Mouse (Mus musculus) ES-E14 (cell line): ENCODE data around the gene Btaf1. TPM values are rescaled to one million over a fixed set of nuclear protein-coding genes. Genes with fewer than 3 reads are reported as not detected.

Experiments used
- DNase-seq: peaks from one replicate; pipeline ENCODE4 v3.0.0-alpha.2; 2013; ENCODE audit warnings: low read depth, low spot score
- H3K27ac ChIP-seq: 2 replicates; pipeline ENCODE4 v1.5.1; 2012; ENCODE audit warnings: low read depth, mild to moderate bottlenecking, low read length, moderate library complexity, mixed read lengths; ENCODE audit not compliant: poor library complexity, insufficient read depth, severe bottlenecking
- H3K36me3 ChIP-seq: 2 replicates; pipeline ENCODE4 v1.6.1; 2012; ENCODE audit warnings: mild to moderate bottlenecking, low read length, moderate library complexity, mixed read lengths; ENCODE audit not compliant: control insufficient read depth, poor library complexity, insufficient read depth, severe bottlenecking
- H3K4me1 ChIP-seq, 2 experiments: fragments of 150-350 bp in 1 of 2; sonication (generic) in 1 of 2; 2 replicates each; pipeline ENCODE4 v1.6.1; 2012; ENCODE audit warnings: low read length in 2 of 2, mild to moderate bottlenecking in 1 of 2, mixed read lengths in 1 of 2; ENCODE audit not compliant: control insufficient read depth in 2 of 2, insufficient read depth in 2 of 2, poor library complexity in 1 of 2
- H3K4me3 ChIP-seq, 2 experiments: fragments of 150-350 bp in 1 of 2; sonication (generic) in 1 of 2; 2 replicates each; pipeline ENCODE4 v1.5.1; 2012; ENCODE audit warnings: low read length in 2 of 2, low read depth in 1 of 2, mild to moderate bottlenecking in 1 of 2, mixed read lengths in 1 of 2; ENCODE audit not compliant: insufficient read depth in 1 of 2, poor library complexity in 1 of 2, severe bottlenecking in 1 of 2
- H3K9ac ChIP-seq: 2 replicates; pipeline ENCODE4 v1.6.1; 2012; ENCODE audit warnings: low read depth, mild to moderate bottlenecking, low read length, mixed read lengths; ENCODE audit not compliant: poor library complexity, insufficient read depth, severe bottlenecking
- H3K9me3 ChIP-seq: fragments of 150-350 bp; sonication (generic); 2 replicates; pipeline ENCODE4 v1.6.1; 2012; ENCODE audit warnings: low read depth, mild to moderate bottlenecking, low read length; ENCODE audit not compliant: control insufficient read depth, insufficient read depth
- CHD2 ChIP-seq: IDR thresholded peaks from 2 replicates; pipeline ENCODE4 v1.6.1; 2014; ENCODE audit warnings: mild to moderate bottlenecking, low read depth, low read length, inconsistent platforms
- HCFC1 ChIP-seq: IDR thresholded peaks from 2 replicates; pipeline ENCODE4 v1.6.1; 2012; ENCODE audit warnings: low read length, inconsistent platforms, borderline replicate concordance; ENCODE audit not compliant: insufficient read depth
- MAFK ChIP-seq: IDR thresholded peaks from 2 replicates; pipeline ENCODE4 v1.6.1; 2014; ENCODE audit warnings: mild to moderate bottlenecking, low read depth, low read length, inconsistent platforms; ENCODE audit not compliant: insufficient read depth
- ZC3H11A ChIP-seq: IDR thresholded peaks from 2 replicates; pipeline ENCODE4 v1.6.1; 2012; ENCODE audit warnings: low read depth, mild to moderate bottlenecking, inconsistent platforms, low read length, borderline replicate concordance
- ZNF384 ChIP-seq: IDR thresholded peaks from 2 replicates; pipeline ENCODE4 v1.6.1; 2012; ENCODE audit warnings: low read depth, low read length, inconsistent platforms
- in situ Hi-C, 2 experiments: fragments of 600-800 bp; cut with MboI; formaldehyde crosslinking; loops; one replicate each; pipeline ENCODE4 v1.15.1; 2025; ENCODE audit warnings: low sequenced_read_pairs in 2 of 2, inconsistent platforms in 1 of 2; ENCODE audit not compliant: unreplicated experiment in 2 of 2
- total RNA-seq: library from RNA; depleted of rRNA; stranded (reverse); fragments of 300-350 nt; gene quantifications from 2 replicates; pipeline ENCODE4 v1.2.3, GENCODE M21; 2012

Btaf1 gene
- total RNA-seq, 1 experiment, result 41.0 TPM

DNA sequence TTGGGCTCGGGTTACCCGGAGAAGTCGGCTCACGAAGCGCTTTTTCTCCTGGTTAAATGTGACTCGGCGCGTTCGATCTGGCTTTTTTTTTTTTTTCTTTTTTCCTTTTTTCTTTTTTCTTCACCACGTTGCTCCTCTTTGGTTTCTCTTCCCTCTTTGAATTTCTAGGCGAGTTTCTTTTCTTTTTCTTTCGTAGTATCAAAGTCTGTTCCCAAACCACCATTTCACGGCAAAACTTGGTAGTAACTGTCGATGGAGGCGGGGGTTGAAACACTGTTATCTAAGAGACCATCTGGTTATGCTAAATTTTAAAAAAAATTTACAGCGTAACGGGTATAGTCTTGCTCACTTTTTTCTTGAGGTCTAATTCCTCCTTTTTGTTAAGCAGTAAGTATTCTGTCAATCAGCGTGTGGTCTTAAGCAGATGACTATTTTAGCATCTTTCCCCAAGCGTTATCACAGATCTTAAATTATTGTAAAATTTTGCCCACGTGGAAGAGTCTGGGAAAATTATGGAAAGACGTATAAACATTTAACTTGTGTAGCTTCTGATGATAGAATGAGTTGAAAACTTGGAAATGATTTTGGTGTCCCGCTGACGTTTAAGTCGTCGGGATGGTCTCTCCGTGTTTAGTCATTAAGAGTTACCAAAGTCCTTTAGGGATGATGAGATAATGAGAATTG is 816 bp downstream of the Btaf1 start:
- Histone ChIP-seq H3K36me3 (no peaks in the 10 kb centered on the region), H3K4me3 (peak overlapping the region; percentile 80 to 100), H3K9me3 (no peaks in the 10 kb centered on the region), H3K9ac (peak overlapping the region; percentile 99), H3K27ac (peak overlapping the region; percentile 76), H3K4me1 (peaks cover 0 to 7% of the 10 kb centered on the region in 2 experiments; a peak in 1 of 4 replicates)
- in situ Hi-C loops, result no loop called here
- DNase-seq, result no peak
- TF ChIP-seq ZNF384 (peak; percentile 66; the same call in 1 of the 2 replicates), MAFK (no peak)

- Histone ChIP-seq H3K4me3 (no peak overlapping the region; a peak in 1 of 4 replicates), H3K9me3 (no peaks in the 10 kb centered on the region), H3K4me1 (peaks cover 0 to 7% of the 10 kb centered on the region in 2 experiments; a peak in 1 of 4 replicates), H3K27ac (no peak overlapping the region), H3K9ac (no peak overlapping the region), H3K36me3 (no peaks in the 10 kb centered on the region)
- no peak for DNase-seq
- in situ Hi-C loops, result no loop called here
- TF ChIP-seq HCFC1 (no peak), ZC3H11A (no peak), ZNF384 (no peak), CHD2 (no peak), MAFK (no peak)
Observed at GRCm38 (mm10) chr19:36927800-36928361, 2.0 kb downstream of the Btaf1 start.

DNA sequence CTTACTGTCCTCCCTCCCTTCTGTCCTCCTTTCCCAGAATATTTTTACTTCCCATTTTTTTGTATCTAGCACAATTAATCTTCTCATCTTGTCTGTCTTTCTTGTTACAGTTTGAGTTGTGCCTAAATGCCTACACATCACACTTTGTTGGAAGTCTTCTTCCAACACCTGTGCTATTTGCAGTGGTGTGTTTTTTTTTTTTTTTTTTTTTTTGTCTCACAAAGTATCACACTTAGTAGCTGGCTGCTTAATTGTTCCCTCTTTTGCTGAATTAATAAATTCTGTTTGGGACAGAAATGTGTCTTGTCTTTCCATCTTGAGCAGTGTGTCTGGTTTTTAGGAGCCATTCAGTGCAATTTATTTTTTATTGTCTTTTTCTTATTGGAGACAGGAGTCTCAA is 3.9 kb downstream of the Btaf1 start:
- TF ChIP-seq ZNF384 (0 out of 2 replicates have a peak, but pooled peaks have one; percentile 20), ZC3H11A (no peak), MAFK (no peak), CHD2 (no peak)
- Histone ChIP-seq H3K36me3 (no peaks in the 10 kb centered on the region), H3K9me3 (no peaks in the 10 kb centered on the region), H3K4me3 (no peak overlapping the region), H3K9ac (no peak overlapping the region), H3K4me1 (peaks cover 0 to 7% of the 10 kb centered on the region in 2 experiments; a peak in 1 of 4 replicates), H3K27ac (no peak overlapping the region)
- in situ Hi-C loops, result no loop called here
- no peak for DNase-seq

GRCm38 (mm10) chr19:36932097-36932496 is 6.2 kb downstream of the Btaf1 start:
- in situ Hi-C loops, result no loop called here
- no peaks in the 10 kb centered on the region for H3K9me3 ChIP-seq
- peaks cover 0 to 2% of the 10 kb centered on the region in 2 experiments; a peak in 1 of 4 replicates for H3K4me1 ChIP-seq
- H3K4me3 ChIP-seq, result no peak overlapping the region
- no peak for TF ChIP-seq HCFC1
- TF ChIP-seq ZC3H11A, result no peak
- TF ChIP-seq MAFK, result no peak
- TF ChIP-seq ZNF384, result no peak
- H3K27ac ChIP-seq, result no peak overlapping the region
- no peaks in the 10 kb centered on the region for H3K36me3 ChIP-seq
- no peak for DNase-seq
- H3K9ac ChIP-seq, result no peak overlapping the region

- Histone ChIP-seq H3K4me1 (no peaks in the 10 kb centered on the region), H3K9me3 (no peaks in the 10 kb centered on the region), H3K9ac (no peak overlapping the region), H3K27ac (no peak overlapping the region), H3K36me3 (no peaks in the 10 kb centered on the region), H3K4me3 (no peak overlapping the region)
- in situ Hi-C loops, result no loop called here
- DNase-seq, result no peak
- TF ChIP-seq ZC3H11A, result no peak
- TF ChIP-seq MAFK, result no peak
- no peak for TF ChIP-seq ZNF384
- no peak for TF ChIP-seq CHD2
- no peak for TF ChIP-seq HCFC1
Observed at GRCm38 (mm10) chr19:36932613-36933012, 6.7 kb downstream of the Btaf1 start.
